Mouse (Mus musculus) spleen, postnatal 10 days (tissue): ENCODE data around the gene Prepl.

Experiments
- DNase-seq, 2 experiments: peaks; one replicate each; pipeline ENCODE4 v3.0.0; 2021 to 2022; ENCODE audit warnings: low spot score in 2 of 2

The Prepl gene

DNA sequence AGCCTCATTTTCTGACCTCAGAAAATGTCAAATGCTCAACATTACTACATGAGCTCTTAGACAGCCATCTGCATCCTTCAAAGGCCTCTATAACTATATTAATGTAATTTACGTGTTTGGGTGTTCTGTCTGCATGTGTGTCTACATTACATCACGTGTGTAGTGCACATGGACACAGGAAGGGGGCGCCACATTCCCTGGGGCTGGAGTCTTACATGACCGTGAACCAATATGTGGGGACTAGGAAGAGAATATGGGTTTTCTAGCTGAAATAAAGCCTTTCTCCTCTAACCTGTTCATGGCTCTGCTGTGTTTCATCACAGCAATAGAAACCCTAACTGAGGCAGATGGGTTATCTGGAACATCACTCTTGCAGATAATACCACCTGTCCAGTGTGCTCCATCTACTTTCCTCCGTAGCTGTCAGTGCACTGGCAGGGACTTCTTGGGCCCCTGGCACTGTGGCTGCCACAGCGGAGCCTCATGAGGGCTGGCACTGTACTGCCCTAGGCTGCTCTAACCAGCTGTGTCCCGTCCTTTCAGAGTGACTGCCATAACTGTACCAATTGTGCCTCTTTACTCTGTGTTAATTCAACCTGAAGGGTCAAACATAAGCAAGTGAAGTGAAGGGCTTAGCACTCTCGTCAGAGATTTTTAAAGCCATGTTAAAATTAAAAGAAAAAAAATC, 18.8 kb downstream of the Prepl start:
- DNase-seq, result no peak

DNA sequence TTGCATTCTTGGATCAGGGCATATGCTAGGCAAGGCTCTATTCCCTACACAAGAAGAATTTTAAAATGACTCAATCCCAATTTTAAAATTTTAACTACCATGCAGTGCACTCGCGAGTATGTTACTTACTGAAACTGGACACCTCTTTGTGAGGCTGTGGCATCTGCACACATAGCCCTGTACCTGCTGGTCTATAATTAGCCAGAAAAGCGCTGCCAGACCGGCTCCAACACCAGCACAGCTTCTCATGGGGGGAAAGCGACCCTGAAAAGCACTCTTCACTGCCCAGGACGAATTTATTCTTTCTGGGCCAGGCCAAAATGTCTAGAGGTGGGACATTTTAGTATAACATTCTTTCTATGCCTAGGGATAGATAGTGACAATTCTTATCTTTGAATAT, 19.4 kb downstream of the Prepl start:
- no peak for DNase-seq

DNA sequence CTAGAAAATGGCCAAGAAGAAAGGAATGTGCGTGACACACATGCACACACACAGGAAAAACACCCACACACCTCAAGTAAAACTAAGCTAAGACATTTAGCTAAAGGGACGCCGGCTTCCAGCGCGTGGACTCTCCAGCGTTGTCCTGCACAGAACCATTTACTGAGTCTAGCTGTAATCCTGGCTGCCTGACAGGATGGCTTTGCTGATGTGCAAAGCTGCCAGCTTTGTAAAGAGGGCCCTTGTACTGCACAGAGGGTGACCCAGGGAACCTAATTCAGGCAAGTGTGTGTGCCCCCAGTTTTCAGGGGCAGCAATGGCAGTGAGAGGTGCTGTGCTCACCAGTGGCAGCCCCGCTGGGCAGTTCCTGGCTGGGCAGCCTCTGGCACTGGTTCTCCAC, 22.7 kb downstream of the Prepl start:
- DNase-seq, result no peak

DNA sequence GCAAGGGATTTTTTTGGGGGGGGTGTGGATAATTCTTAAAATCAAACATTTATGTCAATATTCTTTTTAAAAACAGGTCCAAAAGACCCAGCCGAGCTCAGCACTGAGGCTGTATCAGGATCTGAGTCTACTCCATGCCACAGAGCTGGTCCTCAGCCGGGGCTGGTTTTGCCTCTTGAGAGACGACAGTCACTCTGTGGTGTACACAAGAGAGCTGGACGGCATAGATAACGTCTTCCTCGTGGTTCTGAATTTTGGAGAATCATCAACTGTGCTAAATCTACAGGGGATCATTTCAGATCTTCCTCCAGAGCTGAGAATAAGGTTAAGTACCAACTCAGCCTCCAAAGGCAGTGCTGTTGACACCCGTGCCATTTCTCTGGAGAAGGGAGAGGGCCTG, 26.5 kb downstream of the Prepl start:
- DNase-seq, result no peak

DNA sequence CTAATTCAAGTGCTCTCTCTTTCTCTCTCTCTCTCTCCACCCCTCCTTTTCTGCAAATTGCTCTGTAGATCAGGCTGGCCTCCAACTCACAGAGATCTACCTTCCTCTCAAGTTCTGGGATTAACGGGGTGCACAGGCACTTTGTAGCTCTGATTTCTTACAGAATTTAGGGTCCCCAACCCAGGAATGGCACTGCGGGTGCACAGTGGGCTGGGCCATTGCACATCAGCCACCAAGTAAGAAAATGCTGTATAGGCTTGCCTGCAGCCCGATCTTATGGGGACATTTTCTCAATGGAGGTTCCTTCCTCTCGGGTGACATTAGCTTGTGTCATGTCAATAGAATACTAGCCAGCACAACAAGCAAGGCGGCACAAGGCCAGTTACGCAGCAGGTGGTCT, 30.9 kb downstream of the Prepl start:
- DNase-seq, result no peak

DNA sequence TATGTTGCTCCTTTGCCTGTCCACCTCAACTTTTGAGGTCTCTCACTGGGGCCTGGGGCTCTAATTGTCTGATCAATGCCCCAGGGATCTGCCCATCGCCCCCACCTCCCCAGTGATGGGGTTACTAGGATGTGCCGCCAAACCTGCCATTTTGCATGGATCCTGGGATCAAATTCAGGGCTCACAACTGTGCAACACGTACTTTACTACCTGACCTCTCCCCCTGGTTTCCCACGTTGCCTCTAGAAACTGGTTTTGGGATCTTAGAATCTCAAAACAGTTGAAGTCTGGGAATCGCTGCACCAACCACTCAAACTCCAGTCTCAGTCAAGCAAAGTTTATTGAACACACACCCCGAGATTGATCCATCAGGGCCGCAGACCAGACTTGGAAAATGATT, 31.8 kb downstream of the Prepl start:
- no peak for DNase-seq

DNA sequence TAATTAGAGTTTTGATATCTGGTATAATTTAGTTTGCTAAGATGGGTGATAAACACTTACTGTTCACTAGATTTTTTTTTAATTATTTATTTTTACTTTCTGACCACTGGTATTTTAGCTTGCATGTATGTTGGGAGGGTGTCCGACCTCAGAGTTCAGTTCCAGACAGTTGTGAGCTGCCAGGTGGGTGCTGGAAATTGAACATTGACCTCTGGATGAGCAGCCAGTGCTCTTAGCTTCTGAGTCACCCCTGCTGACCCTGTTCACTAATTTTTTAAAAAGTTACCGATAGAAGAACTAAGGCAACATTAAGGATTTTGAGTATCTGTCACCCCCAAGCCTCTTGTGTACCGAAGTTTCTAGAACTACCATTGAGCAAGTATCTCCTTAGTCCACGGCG, 41.7 kb downstream of the Prepl start:
- no peak for DNase-seq

DNA sequence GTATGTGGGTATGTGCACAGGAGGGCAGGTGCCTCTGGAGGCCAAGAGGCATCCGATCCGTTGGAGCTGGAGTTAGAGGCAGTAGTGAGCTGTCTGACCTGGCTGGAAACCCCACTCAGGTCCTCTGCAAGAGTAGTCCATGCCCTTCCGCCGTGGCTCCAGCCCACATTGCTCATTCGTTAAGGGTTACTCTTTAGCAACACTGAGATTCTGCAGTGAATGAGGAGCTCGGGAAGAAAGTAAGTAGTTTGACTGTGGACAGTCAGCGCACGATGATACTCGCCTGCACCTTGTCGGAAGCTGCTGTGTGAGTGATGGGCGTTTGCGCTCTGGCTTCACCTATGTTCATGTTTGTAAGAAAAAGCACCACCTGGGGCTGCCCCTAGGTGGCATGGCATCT, 44.9 kb downstream of the Prepl start:
- DNase-seq, result no peak

DNA sequence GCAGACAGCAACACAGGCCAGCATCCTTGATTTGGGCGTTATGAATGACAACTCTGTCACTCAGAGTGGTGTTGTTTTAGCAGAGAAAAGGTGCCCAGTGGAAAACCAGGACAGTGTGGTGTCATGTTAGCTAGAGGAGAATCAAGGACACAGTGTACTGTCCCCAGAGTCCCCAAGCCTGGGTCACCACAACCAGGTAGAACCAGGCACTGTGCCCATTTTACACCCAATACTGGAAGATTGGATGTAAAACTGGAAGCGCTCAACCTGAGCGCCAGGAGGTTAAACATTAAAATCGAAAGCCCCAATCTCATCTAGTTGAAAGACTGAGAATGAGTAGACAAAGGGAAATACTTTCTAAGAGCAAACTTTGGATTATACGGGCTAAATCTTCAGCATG, 45.6 kb downstream of the Prepl start:
- no peak for DNase-seq

DNA sequence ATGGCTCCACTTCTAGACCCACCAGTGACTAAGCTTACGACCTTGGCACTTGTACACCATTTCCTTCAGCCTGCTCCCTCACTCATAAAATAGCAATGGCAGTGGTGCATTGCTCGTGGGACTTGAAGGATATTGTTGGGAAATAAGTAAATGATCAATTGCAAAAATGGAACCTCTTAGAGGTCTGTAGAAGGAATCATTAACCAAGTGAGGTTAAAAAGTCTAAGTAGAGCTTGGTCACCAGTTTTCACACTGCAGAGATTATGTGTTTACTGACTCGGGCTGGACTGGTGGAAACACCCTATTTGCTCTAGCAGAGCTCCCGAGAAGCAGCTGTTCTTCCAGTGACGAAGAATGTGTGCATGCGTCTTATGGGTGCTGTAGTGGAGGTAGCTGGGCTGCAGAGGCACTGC, 46.6 kb downstream of the Prepl start:
- DNase-seq, result no peak

DNA sequence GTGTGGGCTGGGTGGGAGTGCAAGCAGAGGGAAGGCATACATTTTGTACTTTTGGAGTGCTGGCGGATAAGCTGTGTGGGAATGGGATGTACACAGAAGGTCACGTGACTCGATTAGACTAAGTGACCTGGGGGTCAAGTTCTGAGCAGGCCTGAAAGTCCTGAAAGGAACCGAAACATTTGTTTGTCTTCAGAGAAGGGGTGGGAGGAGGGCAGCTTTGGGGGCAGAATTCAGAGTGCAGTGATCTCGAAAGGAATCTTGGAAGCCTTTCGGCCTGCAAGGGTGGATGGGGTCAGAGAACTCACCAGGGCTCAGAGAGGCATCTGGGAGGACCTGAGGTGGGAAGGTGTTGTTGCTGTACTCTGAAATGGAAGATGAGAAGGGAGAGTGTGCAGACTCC, 47.6 kb downstream of the Prepl start:
- no peak for DNase-seq

DNA sequence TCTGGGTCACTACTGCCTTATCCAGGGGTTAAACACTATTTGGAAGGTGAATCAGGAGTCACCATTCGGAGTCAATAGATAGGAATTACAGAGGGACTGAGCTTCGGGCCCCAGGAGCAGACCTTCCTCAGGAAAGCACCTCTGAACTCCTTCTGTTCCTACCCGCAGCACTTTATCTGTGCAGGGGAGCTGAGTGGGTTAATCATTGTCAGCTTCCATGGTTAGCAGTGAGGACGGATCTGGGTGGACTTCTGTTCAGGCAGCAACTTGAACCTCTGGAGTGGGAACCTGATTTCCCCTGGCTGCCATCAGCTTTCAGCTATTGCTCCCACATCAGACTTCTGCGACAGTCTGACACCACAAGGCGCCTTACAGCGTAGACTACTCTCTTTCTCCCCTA, 49.1 kb downstream of the Prepl start:
- no peak for DNase-seq

DNA sequence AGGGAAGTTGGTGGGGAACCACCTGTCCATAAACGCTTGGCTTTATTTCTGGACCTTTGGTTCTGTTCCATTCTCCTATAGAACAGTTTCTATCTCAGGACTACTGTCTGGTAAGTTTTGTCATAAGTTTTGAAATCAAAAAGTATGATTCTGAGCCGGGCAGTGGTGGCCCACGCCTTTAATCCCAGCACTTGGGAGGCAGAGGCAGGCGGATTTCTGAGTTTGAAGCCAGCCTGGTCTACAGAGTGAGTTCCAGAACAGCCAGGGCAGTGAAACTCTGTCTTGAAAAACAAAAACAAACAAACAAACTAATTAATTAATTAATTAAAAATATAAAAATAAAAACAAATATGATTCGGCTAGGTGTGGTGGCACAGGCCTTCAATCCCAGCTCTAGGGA, 51.3 kb downstream of the Prepl start:
- DNase-seq, result no peak

DNA sequence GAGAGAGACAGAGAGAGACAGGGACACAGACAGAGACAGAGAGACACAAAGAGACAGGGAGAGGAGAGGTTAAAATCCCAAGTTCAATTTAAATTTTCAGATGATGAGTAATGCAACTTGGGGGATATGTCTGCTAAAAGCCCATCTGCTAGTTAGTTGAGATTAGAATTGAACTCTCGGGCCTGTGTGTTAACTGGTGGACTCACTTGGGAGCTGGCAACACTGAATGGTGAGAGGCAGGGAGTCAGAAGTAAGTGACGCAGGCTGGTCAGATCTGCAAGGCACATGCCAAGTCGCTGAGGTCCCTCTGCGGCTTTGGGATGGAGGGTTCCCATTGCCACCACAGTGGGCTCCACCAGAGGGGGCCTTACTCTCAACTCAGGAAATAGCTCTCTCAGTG, 51.7 kb downstream of the Prepl start:
- DNase-seq, result no peak

DNA sequence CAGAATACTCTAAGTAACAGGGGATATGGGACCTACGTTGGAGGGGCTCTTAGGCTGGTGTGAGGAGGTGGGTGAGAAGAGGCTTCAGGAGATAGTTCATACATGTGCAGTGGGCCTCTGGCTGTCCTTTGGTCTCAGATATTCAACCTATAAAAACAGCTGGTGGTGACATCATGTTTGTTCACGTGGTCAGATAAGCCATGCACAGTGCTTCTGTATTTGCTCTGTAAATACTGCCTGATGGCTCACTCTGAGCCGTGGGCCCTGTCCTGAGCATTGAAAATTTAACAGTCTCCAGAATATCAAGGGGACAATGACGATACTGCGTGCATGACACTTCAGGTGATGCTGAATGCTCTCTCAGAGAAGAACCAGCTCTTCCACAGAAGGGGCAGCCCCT, 52.2 kb downstream of the Prepl start:
- DNase-seq, result no peak

DNA sequence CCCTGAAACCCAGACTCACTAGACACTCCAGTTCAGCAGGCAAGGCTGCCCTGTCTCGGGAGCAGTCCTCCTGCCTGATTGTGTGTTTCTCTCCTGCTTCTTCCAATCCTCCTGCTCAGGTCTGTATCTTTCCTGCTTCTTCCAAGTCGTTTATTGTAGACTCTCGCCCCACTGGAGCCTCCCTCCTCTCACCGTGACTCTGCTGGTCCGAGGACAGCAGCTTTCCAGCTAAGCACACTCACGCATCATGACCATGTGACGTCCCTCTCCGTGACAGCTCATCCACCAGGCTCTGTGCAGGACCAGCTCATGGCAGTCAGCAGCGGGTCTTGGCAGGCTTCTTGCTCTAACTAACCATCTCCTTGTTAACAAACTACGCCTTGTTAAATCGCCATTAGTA, 56.0 kb downstream of the Prepl start:
- DNase-seq, result no peak

DNA sequence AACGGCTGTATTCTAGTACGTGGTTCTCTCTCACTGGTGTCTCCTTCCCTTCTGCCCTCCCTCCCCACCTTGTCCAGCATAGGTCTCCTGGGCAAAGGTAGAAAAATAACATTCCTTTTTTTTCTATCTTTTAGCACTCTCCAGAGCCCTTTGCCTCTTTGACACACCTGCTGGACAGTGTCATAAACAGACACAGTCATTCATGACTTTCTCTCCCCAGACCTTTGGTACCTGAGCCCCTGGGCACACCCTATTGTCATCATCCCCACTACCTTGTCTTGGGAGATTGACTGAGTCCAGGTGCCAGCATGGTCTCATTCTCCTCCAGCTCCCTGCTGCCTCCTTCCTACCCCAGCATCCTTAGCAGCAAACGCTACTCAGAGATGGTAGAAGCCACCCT, 57.0 kb downstream of the Prepl start:
- no peak for DNase-seq

DNA sequence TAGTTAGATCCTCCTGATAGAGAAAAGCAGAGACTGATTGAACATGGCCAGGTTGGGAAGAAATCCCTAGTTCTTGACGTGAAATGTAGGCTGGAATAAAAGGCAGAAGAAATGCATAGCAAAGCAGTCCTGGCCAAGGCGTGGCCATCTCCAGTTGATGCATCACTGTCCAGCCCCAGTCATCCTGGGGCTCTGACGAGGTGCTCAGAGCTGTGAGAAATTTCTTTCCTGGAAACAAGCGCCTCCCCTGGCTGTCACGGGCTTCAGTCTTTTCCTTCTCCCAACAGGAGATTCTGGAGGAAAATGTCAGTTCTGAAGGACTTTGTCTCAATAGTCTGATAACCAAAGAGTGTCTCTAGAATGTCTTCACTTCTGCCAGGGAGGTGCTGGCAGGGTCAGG, 59.4 kb downstream of the Prepl start:
- no peak for DNase-seq

DNA sequence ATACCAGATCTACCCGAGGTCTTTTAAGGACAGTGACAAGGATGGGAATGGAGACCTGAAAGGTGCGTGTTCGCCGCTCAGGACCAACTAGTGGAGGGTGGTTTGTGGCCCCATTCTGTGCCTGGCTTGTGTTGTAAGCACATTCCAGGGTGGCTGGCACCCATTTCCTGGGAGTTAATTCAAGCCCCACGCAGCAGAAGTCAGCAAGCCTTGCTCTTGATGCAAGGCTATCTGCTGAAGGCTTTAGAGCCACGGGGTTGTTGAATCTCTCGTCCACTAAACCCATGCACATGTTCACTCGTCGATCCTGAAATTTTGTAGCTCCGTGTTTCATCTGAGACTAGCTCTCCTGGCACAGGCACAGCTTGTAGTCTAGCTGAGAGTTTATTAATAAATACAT, 61.2 kb downstream of the Prepl start:
- DNase-seq, result no peak

DNA sequence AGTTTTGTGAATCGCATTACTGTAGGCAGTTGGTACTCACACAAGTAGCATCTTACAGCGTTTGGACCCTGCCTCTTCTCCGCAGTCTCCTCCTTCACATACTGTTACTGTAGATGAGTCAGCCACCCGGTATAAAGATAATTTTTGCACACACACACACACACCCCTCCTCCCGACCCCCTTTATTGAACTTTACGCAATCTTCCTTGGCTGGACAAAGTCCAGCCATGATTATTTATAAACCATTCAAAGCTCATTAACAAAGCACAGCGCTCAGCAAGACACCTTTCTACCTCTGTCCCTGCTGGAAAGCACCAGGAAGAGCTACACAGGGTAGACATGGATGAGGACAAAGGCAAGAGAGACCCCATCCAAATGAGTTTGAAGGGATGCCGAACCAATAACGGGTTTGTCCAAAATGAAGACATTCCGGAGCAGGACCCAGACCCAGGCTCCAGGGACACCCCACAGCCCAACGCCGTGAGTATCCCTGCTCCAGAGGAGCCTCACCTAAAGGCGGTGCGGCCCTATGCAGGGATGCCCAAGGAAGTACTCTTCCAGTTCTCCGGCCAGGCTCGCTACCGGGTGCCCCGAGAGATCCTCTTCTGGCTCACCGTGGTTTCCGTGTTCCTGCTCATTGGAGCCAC, 61.8 kb downstream of the Prepl start, which contains the start of gene Slc3a1:
Gene Slc3a1, plus strand, starts transcription at position 284 of the 647 bp plus-strand sequence.
- no peak for DNase-seq

DNA sequence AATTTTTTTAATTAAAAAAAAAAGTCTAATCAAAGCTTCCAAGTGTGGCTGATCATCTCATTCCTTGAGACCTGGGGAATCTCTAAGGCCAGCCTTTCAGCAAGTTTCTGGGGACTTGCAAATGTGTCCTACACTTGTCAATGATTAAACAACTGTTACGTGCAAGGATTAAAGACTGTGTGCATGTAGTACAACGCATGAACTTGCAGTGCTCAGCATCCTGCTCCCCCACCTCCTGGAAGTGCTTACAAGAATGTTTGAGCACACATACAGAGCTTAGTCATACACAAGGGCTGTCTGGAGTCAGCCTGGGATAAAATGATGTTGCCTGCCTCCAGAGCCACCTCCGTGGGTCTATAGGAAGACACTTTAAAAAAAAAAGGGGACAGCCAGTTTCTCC, 62.8 kb downstream of the Prepl start:
- DNase-seq, result no peak

DNA sequence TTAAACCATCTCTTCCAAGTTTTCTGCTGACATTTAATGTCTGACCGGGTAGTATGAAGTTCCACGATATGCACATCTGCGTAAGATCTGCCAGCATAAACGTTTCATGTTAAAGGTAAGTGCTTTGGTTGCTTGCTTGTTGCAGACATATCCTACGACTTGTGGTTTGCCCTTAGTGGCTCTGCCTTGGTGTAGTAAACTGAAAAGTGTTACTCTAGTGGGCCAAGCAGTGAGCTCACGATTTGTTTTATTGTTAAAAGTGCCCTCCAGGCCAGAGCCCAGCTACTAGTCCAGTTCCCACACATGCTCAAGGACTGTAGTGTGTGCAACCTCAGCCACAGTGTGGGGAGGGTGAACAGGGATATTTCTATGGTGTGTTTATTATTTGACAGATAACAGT, 63.6 kb downstream of the Prepl start:
- DNase-seq, result no peak

DNA sequence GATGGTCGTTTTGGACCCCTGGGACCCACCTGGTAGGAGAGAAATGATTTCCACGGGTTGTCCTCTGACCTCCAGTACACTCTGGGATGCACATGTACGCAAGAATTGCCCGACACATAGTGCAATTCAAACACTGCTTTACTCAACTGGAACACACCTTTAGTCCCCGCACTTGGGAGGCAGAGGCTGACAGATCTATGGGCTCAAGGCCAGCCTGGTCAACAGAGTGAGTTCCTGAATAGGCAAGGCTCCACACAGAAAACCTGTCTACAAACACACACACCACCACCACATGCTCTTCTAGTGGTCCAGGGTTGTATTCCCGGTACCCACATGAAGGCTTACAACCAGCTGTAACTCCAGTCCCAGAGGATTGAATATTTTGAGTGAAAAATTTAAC, 64.9 kb downstream of the Prepl start:
- no peak for DNase-seq

DNA sequence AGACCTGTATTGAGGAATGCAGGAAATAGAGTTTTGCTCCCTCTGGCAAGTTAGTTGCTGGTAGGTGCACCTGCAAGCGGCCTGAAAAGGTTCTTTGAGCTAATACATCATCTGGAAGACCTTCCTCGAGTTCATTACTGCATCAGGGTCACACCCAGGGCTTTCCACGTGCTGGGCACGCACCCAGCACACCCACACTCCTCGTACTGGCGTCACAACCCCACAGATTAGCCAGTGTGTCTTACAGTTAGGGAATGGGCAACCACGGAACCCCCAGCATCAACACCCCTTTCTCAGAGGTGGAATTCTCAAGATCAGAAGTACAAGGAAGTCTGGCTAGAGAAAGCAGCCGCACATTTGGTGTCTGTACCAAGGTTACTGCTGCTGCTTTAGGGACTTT, 65.8 kb downstream of the Prepl start:
- no peak for DNase-seq
